Mouse (Mus musculus) liver, adult 2 months (tissue): Measurements from ENCODE around the gene Fscn3.

ENCODE experiments used
- CTCF ChIP-seq: fragments of 200-500 bp; IDR thresholded peaks from 2 replicates; pipeline ENCODE4 v1.5.1; 2011; ENCODE audit warnings: low read depth, low read length, control low read depth
- POLR2A ChIP-seq: fragments of 200-500 bp; IDR thresholded peaks from 2 replicates; pipeline ENCODE4 v1.6.1; 2011; ENCODE audit warnings: low read length, control low read depth; ENCODE audit not compliant: insufficient read depth; ENCODE audit errors: extremely low read depth

DNA sequence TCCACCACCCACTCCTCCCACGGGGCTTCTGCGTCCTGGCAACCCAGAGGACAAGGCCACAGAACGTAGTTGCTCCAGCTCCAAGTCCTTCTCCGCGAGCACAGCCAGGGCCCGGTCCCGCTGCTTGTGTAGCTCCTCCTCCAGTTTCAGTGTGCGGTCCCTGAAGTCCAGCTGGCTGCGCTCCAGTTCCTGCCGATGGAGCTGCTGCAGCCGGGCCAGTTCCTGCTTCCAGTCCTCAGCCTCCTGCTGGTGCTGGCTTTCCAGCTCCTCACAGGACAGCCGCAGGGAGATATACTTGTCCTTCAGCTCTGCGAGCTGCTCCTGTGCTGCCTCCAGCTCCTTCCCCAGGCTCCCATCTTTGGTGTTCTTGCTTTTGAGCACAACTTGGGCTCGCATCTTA, 9.1 kb upstream of the Fscn3 start:
- TF ChIP-seq CTCF = peak; percentile 40
- no peak for TF ChIP-seq POLR2A
